Mouse (Mus musculus) embryonic facial prominence, embryonic 10.5 days (tissue): ENCODE measurements at regions not wholly inside any gene's neighbourhood (a gene's known extent, or its start where the extent isn't known, plus 50 kb on each side); places are given as distances from the start of the nearest gene placed in this dataset.

Source experiments
- DNase-seq: peaks from one replicate; pipeline ENCODE4 v3.0.0-alpha.2; 2017; ENCODE audit warnings: low spot score
- H3K27ac ChIP-seq: fragments of 300-500 bp; sonication (generic); replicated peaks from 2 replicates; pipeline ENCODE4 v1.5.1; 2016; ENCODE audit warnings: mild to moderate bottlenecking
- H3K27me3 ChIP-seq: fragments of 300-500 bp; sonication (generic); replicated peaks from 2 replicates; pipeline ENCODE4 v1.6.1; 2016; ENCODE audit warnings: low read depth, mild to moderate bottlenecking; ENCODE audit not compliant: poor library complexity, severe bottlenecking
- H3K36me3 ChIP-seq: fragments of 300-500 bp; sonication (generic); replicated peaks from 2 replicates; pipeline ENCODE4 v1.6.1; 2016; ENCODE audit warnings: mild to moderate bottlenecking, moderate library complexity
- H3K4me1 ChIP-seq: fragments of 300-500 bp; sonication (generic); 2 replicates; pipeline ENCODE4 v1.6.1; 2016
- H3K4me3 ChIP-seq: fragments of 300-500 bp; sonication (generic); 2 replicates; pipeline ENCODE4 v1.5.1; 2016; ENCODE audit warnings: mild to moderate bottlenecking, moderate library complexity
- H3K9me3 ChIP-seq: fragments of 300-500 bp; sonication (generic); 2 replicates; pipeline ENCODE4 v1.6.1; 2016; ENCODE audit warnings: mild to moderate bottlenecking
- WGBS: fragments of 180-500 bp; shearing (Covaris S2); methylation state at CpG from one replicate; pipeline ENCODE4 v1.1.7; 2016; 5-methylcytosine and 5-hydroxymethylcytosine counted together

DNA sequence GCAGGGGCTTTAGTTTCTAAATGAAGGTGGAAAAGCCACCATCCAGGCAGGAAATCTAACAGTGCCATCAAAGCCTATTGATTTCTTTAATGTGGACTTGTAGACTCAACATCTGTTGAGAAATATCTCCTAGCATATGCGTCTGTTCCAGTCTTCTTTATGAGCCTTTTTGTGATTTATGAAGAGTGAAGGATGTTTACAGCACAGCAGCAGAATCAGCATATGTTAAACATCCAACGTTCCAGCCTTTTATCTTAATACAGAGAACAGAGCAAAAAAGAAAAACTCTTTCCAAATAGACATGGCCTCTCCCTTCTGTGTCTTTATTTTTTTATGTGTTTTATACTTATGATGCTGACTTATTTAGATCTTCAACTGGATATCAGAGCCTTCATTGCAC, 573.3 kb downstream of the Basp1 start:
- no peaks in the 10 kb centered on the region for H3K4me1 ChIP-seq
- no peak overlapping the region for H3K27ac ChIP-seq
- WGBS: 87% methylated on average over 2 of the region's 2 CpGs
- no peak for DNase-seq
- H3K36me3 ChIP-seq: no peaks in the 10 kb centered on the region
- no peaks in the 10 kb centered on the region for H3K9me3 ChIP-seq
- H3K4me3 ChIP-seq: no peak overlapping the region
- H3K27me3 ChIP-seq: no peaks in the 10 kb centered on the region

DNA sequence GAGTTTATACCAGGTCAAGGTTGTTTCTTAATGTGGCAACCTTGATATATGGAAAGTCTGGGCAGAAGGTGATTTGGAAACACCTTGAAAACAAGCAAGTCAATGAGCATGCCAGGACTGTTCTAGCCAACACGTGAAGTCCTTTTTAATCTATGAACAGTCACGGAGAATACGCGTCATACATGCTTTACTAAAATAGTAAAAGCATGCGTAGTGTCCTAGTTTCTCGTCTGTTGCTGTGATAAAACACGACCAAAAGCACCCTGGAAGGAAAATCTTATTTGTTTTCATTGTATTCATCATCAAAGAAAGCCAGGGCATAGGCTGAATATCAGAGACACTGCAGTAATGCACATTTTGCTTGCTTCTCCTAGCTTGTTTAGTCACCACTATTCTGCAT, 575.2 kb downstream of the Basp1 start:
- Histone ChIP-seq H3K36me3 (no peaks in the 10 kb centered on the region), H3K9me3 (no peaks in the 10 kb centered on the region), H3K4me3 (no peak overlapping the region), H3K27me3 (no peaks in the 10 kb centered on the region), H3K4me1 (no peaks in the 10 kb centered on the region), H3K27ac (no peak overlapping the region)
- DNase-seq: no peak
- 91% methylated on average over 7 of the region's 7 CpGs for WGBS

DNA sequence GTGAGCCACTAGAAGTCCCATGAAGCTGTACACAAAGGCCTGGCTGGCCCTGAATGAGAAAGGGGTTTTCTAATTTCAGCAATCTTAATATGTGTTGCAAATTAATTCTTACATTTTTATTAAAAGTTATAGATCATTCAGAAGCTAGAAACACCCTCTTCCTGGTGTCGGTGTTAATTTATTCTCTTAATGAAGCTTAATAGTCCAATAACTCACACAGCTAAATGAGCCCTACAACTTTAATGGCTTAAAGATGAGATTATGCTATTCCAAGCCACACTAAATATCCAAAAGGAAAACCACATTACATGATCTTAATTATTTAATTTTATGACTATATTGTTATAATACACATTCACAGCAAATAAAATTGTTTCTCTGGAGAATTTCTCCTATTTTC, 585.7 kb downstream of the Basp1 start:
- no peaks in the 10 kb centered on the region for H3K36me3 ChIP-seq
- 96% methylated on average over 1 of the region's 1 CpGs for WGBS
- DNase-seq: no peak
- no peak overlapping the region for H3K27ac ChIP-seq
- no peaks in the 10 kb centered on the region for H3K4me1 ChIP-seq
- no peaks in the 10 kb centered on the region for H3K27me3 ChIP-seq
- H3K4me3 ChIP-seq: no peak overlapping the region
- no peaks in the 10 kb centered on the region for H3K9me3 ChIP-seq

DNA sequence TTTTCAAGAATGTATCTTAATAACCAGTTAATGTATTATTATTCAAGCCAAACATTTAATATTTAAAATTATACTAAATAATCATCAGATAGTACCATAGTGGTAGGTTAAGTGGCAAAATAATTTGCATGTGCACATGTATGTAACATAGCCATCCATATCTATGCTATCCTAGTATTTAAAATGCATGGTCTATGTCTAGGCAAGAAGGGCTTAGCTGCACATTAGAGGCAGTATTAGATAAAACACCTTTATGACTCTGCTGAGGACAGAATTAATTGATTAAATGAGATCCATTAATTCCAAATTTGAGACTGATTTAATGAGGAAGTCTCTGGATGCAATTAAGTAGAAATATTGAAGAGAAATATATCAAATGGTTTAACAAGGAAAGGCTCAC, 586.3 kb downstream of the Basp1 start:
- no peak overlapping the region for H3K4me3 ChIP-seq
- H3K9me3 ChIP-seq: no peaks in the 10 kb centered on the region
- H3K36me3 ChIP-seq: no peaks in the 10 kb centered on the region
- no peaks in the 10 kb centered on the region for H3K4me1 ChIP-seq
- H3K27me3 ChIP-seq: no peaks in the 10 kb centered on the region
- no peak for DNase-seq
- no peak overlapping the region for H3K27ac ChIP-seq

DNA sequence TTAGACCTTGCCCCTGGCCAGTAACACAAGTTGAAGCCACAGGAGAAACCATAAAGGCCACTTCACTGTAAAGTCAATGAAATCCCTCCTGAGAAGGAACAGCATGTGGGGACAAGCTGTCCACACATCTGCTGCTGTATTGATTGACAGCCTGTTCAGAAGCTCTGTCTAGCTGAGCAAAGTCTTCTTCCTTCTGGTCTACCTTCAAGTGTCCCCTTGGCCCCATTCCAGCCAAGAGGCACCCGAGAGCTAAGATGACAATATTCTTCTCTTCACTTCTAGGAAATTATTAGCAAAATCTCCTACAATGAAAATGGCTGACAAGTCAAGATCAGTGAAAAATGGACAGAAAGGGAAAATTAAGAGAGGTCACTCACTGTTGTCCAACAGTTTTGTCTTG, 616.7 kb downstream of the Basp1 start:
- DNase-seq: no peak
- no peaks in the 10 kb centered on the region for H3K9me3 ChIP-seq
- H3K27ac ChIP-seq: no peak overlapping the region
- H3K27me3 ChIP-seq: no peaks in the 10 kb centered on the region
- WGBS: 87% methylated on average over 1 of the region's 1 CpGs
- no peaks in the 10 kb centered on the region for H3K36me3 ChIP-seq
- H3K4me1 ChIP-seq: no peaks in the 10 kb centered on the region
- no peak overlapping the region for H3K4me3 ChIP-seq

DNA sequence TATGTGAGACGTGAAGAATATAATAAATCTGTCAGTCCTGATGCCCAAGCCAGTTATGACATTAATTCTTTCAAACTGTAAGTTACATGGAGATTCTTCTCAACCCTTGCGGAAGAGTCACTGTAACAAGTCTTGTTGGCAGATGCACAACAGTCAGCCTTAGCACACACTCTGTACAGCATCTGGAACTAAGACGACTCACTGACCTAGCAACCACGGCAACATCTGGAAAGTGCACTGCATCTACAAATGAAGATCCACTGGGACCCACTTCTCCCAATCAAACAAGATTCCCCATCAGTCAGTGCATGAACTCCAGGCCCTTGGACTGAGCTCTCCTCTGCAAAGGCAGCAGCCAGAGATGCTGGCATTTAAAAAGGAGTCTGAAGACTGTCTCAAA, 620.2 kb downstream of the Basp1 start:
- DNase-seq: no peak
- 82% methylated on average over 4 of the region's 4 CpGs for WGBS
- H3K27me3 ChIP-seq: no peaks in the 10 kb centered on the region
- no peaks in the 10 kb centered on the region for H3K9me3 ChIP-seq
- H3K4me1 ChIP-seq: no peaks in the 10 kb centered on the region
- H3K4me3 ChIP-seq: no peak overlapping the region
- H3K27ac ChIP-seq: no peak overlapping the region
- H3K36me3 ChIP-seq: no peaks in the 10 kb centered on the region

DNA sequence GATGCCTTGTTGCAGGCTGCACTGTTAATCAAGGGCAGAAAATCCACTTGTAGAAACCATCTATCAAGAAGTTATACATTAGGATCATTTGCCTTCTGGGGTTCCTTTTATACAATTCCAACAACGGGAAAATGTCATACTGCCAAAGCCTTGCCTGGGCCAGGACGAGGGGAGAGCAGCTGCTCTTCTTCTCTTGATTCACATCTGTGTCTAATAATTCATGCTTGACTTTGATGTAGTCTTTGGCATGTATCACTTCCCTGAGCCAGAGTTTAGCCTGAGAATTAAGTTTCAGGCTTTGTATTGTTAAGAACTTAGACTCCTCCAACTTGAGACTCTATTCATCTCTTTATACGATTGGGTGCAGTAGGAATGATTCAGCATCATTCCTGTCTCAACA, 627.2 kb downstream of the Basp1 start:
- 49% methylated on average over 3 of the region's 3 CpGs for WGBS

DNA sequence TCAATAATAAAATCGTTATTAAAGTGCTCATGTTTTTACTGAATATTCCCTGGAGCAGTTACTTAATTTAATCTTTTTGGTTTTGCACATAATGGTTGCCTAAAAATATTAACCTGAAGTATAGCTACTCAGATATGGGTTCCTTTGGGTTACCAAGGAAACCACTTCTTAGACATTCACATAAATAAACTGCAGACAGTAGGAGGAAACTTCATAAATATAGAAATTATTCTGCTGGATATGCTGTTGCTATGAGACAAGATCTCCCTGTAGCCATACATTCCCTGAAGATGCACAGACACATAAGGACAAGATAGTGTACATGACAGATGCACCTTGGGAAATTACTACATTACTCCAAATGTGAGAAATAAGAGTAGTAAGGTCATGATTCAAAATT, 635.3 kb downstream of the Basp1 start:
- H3K27ac ChIP-seq: no peak overlapping the region
- 76% methylated on average over 1 of the region's 1 CpGs for WGBS
- H3K4me3 ChIP-seq: no peak overlapping the region
- H3K9me3 ChIP-seq: no peaks in the 10 kb centered on the region
- H3K4me1 ChIP-seq: no peaks in the 10 kb centered on the region
- DNase-seq: no peak
- no peaks in the 10 kb centered on the region for H3K27me3 ChIP-seq
- H3K36me3 ChIP-seq: no peaks in the 10 kb centered on the region

More for the DNA sequence above, 627.2 kb downstream of the Basp1 start:
- H3K27ac ChIP-seq: no peak overlapping the region
- no peak for DNase-seq
- H3K9me3 ChIP-seq: no peaks in the 10 kb centered on the region
- H3K27me3 ChIP-seq: no peaks in the 10 kb centered on the region
- no peaks in the 10 kb centered on the region for H3K4me1 ChIP-seq
- H3K4me3 ChIP-seq: no peak overlapping the region
- H3K36me3 ChIP-seq: no peaks in the 10 kb centered on the region

DNA sequence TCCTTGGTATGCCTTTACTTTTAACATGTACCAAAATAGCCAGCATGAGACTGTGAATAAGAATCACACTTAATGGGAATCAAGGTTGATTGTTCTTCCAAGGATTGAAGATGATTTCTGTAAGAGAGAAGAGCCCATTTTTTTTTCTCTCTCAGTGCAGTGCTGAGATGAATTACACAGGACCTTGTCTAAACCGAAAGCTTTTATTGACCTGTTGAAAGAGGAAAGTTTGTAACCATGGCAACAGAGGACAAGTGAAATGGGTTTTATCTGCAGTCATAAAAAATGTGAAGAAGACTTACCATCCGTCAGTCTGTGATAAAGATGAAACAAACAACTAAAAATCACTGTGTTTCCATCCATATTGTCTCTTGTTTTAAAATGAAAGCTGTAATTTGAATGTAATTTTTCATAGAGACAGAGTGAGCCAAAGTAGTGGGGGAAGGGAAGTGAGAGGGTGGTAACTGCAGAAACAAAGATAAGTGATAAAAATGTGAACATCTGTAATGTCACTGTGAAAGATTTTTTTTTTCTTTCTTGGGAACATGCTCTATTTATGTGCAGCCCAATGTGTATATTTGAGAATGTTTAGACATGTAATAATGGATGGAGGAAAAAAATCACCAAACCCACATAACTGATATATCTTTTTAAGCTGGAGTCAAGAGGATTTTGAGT, 661.9 kb downstream of the Basp1 start:
- H3K36me3 ChIP-seq: no peaks in the 10 kb centered on the region
- no peaks in the 10 kb centered on the region for H3K27me3 ChIP-seq
- H3K9me3 ChIP-seq: no peaks in the 10 kb centered on the region
- 70% methylated on average over 2 of the region's 2 CpGs for WGBS
- no peak for DNase-seq
- no peaks in the 10 kb centered on the region for H3K4me1 ChIP-seq
- no peak overlapping the region for H3K4me3 ChIP-seq
- no peak overlapping the region for H3K27ac ChIP-seq

DNA sequence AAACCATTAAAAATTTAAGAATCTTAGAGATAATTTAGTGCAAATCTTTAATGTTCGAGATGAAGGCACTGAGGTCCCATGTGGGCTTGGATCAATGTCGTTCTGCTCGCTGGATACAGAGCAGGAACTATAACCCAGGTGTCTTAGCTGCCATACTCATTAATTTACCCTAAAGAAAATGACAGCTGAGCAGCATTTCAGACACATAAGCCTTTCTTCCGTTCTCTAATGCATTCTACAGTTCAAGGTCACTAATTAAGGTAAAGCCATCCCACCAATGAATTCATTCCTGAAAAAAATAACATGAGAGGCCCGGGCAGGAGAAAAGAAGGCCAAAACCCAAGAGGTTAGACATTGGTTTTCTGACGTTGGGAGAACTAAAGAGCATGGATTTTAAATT, 670.3 kb downstream of the Basp1 start:
- no peaks in the 10 kb centered on the region for H3K4me1 ChIP-seq
- H3K27me3 ChIP-seq: no peaks in the 10 kb centered on the region
- 69% methylated on average over 6 of the region's 6 CpGs for WGBS
- no peak overlapping the region for H3K4me3 ChIP-seq
- DNase-seq: no peak
- no peak overlapping the region for H3K27ac ChIP-seq
- no peaks in the 10 kb centered on the region for H3K36me3 ChIP-seq
- H3K9me3 ChIP-seq: no peaks in the 10 kb centered on the region

DNA sequence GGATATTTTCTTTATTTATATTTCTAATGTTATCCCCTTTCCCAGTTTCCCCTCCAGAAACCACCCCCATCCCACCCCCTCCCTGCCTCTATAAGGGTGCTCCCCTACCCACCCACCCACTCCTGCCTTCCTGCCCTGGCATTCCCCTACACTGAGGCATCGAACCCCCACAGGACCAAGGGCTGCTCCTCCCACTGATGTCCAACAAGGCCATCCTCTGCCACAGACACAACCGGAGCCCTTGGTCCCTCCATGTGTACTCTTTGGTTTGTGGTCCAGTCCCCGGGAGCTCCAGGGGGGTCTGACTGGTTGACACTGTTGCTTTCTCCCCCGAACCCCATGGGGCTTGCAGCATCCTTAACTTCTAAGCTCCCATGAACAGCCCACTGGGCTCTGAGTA, 688.4 kb downstream of the Basp1 start:
- no peaks in the 10 kb centered on the region for H3K9me3 ChIP-seq
- H3K4me1 ChIP-seq: no peaks in the 10 kb centered on the region
- no peak for DNase-seq
- no peaks in the 10 kb centered on the region for H3K27me3 ChIP-seq
- 84% methylated on average over 4 of the region's 4 CpGs for WGBS
- no peaks in the 10 kb centered on the region for H3K36me3 ChIP-seq
- H3K4me3 ChIP-seq: no peak overlapping the region
- H3K27ac ChIP-seq: no peak overlapping the region

DNA sequence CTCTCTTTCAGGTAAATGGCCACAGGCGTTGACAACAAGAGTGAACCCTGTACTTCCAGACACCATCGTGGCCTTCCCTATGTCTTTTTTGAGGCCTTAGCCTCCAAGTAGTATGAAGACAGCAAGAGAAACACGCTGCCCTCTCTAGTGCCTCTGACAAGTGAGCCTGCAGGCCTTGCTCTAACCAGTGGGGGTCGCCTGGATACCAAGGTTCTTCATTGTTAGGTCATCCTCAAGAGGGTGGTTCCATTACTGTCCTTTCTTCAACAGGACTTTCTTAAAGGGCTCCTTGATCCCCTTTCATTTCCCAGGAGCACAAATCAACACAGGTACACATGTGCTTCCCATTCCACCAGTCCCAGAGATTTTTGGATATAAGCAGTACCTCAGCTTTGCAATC, 688.9 kb downstream of the Basp1 start:
- no peak overlapping the region for H3K27ac ChIP-seq
- 42% methylated on average over 4 of the region's 4 CpGs for WGBS

DNA sequence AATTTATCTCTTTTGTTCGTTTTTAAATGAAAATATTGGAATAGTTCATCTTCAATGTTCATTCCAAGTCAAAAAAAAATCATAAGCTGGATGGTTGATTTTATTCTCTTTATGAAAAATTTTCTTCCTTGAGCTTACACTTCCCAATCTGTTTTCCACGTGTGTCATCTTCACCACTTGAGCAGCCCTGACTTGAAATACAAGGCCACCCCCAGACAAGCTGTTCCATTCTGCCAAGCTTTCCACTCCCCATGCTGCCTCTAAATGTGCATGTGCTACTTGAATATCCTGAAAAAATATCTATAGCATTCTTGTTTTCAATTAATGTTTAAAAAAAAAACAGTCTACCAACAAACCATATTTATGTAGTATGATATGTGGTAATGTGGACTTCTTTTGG, 693.2 kb downstream of the Basp1 start:
- no peak overlapping the region for H3K27ac ChIP-seq
- H3K27me3 ChIP-seq: no peaks in the 10 kb centered on the region
- no peaks in the 10 kb centered on the region for H3K4me1 ChIP-seq
- no peaks in the 10 kb centered on the region for H3K36me3 ChIP-seq
- H3K4me3 ChIP-seq: no peak overlapping the region
- DNase-seq: no peak
- H3K9me3 ChIP-seq: no peaks in the 10 kb centered on the region
- 72% methylated on average over 2 of the region's 2 CpGs for WGBS

More for the DNA sequence above, 688.9 kb downstream of the Basp1 start:
- no peak overlapping the region for H3K4me3 ChIP-seq
- DNase-seq: peak; percentile 55
- no peaks in the 10 kb centered on the region for H3K27me3 ChIP-seq
- H3K4me1 ChIP-seq: no peaks in the 10 kb centered on the region
- no peaks in the 10 kb centered on the region for H3K36me3 ChIP-seq
- H3K9me3 ChIP-seq: no peaks in the 10 kb centered on the region

DNA sequence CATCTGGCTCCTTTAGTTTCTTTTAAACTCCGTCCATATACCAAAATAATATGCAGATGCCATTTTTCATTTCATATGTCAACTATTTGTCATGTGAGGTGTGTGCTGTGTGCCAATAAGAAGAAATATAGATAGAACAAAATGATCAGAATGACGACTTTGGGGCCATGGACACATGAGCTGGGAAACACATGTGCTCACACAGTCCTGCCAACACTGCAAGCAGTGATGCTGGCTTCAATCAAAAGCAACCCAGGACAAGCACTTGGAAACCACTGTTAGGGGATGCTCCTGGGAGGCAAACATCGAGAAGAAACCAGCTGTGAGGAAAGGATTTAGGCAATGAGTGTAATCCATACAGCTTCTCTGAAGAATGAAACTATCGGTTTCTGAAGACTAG, 731.4 kb downstream of the Basp1 start:
- Histone ChIP-seq H3K36me3 (no peaks in the 10 kb centered on the region), H3K4me3 (no peak overlapping the region), H3K27me3 (no peaks in the 10 kb centered on the region), H3K4me1 (no peaks in the 10 kb centered on the region), H3K9me3 (no peaks in the 10 kb centered on the region), H3K27ac (no peak overlapping the region)
- 82% methylated on average over 4 of the region's 4 CpGs for WGBS
- no peak for DNase-seq
